Mouse (Mus musculus) lung, embryonic 16.5 days (tissue): Measurements from ENCODE around the gene 1700025C18Rik. TPM values are rescaled to one million over a fixed set of nuclear protein-coding genes. Genes with fewer than 3 reads are reported as not detected.

Experiments used
- ATAC-seq: fragments of 200-750 bp; cut with Nextera tagmentation; 2 replicates; pipeline ENCODE4 v1.8.0; 2017; ENCODE audit warnings: low read depth, mild to moderate bottlenecking, moderate library complexity
- H3K27ac ChIP-seq: fragments of 300-500 bp; sonication (generic); 2 replicates; pipeline ENCODE4 v1.5.1; 2014; ENCODE audit warnings: mild to moderate bottlenecking, control low read depth, low read length
- H3K27me3 ChIP-seq: fragments of 300-500 bp; sonication (generic); 2 replicates; pipeline ENCODE4 v1.6.1; 2014; ENCODE audit warnings: low read depth, low read length, mixed read lengths; ENCODE audit not compliant: control insufficient read depth, insufficient read depth
- H3K36me3 ChIP-seq: fragments of 300-500 bp; sonication (generic); 2 replicates; pipeline ENCODE4 v1.6.1; 2014; ENCODE audit warnings: low read length; ENCODE audit not compliant: control insufficient read depth, insufficient read depth
- H3K4me1 ChIP-seq: fragments of 300-500 bp; sonication (generic); replicated peaks from 2 replicates; pipeline ENCODE4 v1.6.1; 2014; ENCODE audit warnings: low read length, mixed read lengths; ENCODE audit not compliant: control insufficient read depth, insufficient read depth
- H3K4me2 ChIP-seq: fragments of 300-500 bp; sonication (generic); 2 replicates; pipeline ENCODE4 v1.6.1; 2014; ENCODE audit warnings: low read depth, low read length, control low read depth
- H3K4me3 ChIP-seq: fragments of 300-500 bp; sonication (generic); 2 replicates; pipeline ENCODE4 v1.5.1; 2014; ENCODE audit warnings: mild to moderate bottlenecking, low read length, control low read depth
- H3K9ac ChIP-seq: fragments of 300-500 bp; sonication (generic); 2 replicates; pipeline ENCODE4 v1.6.1; 2014; ENCODE audit warnings: low read length, control low read depth
- H3K9me3 ChIP-seq: fragments of 300-500 bp; sonication (generic); 2 replicates; pipeline ENCODE4 v1.6.1; 2016; ENCODE audit warnings: low read length; ENCODE audit not compliant: control insufficient read depth
- WGBS: fragments of 180-500 bp; shearing (Covaris S2); extraction: QIAGEN DNeasy Blood & Tissue Kit; methylation state at CpG from one replicate; pipeline ENCODE4 v1.1.7; 2014; 5-methylcytosine and 5-hydroxymethylcytosine counted together
- polyA plus RNA-seq: library from polyadenylated mRNA; unstranded; fragments of >200 nt; fragmentation: Nextera tagmentation; extraction: Ambion mirVana; gene quantifications from 2 replicates; pipeline ENCODE4 v1.2.1, GENCODE M21; 2015

The 1700025C18Rik gene
- polyA plus RNA-seq, 1 experiment from 2014 or later, result not detected

DNA sequence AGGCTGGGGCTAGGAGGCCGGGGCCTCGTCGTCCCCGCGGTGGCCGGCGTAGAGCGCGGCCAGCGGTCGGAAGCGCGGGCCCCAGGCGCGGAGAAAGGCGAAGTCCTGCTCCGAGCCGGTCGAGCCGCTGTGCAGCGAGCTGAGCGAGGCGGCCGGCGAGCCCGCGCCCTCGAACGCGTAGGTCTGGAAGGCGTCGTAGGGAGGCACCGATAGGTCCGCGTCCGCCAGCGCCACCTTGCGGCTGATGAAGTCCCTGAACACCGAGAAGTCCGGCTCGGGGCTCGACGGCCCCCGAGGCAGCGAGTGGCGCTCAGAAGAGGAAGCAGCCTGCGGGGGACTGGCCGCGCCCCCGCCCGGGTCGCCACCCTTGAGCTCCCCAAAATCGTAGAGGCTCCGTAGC is 21.6 kb upstream of the 1700025C18Rik start:
- peak; percentile 86 for ATAC-seq
- Histone ChIP-seq H3K4me1 (no peaks in the 10 kb centered on the region; the same call in 1 of the 2 replicates), H3K9ac (no peak overlapping the region), H3K9me3 (no peaks in the 10 kb centered on the region), H3K4me2 (peak overlapping the region; percentile 28), H3K36me3 (no peaks in the 10 kb centered on the region), H3K4me3 (no peak overlapping the region), H3K27ac (no peak overlapping the region), H3K27me3 (peaks cover 90% of the 10 kb centered on the region)
- under 1% methylated on average over 52 of the region's 54 CpGs for WGBS

GRCm38 (mm10) chr2:165106585-165106984 is 16.0 kb upstream of the 1700025C18Rik start:
- no peak overlapping the region for H3K4me3 ChIP-seq
- 17% methylated on average over 18 of the region's 18 CpGs for WGBS
- peaks cover 57% of the 10 kb centered on the region for H3K27me3 ChIP-seq
- no peak for ATAC-seq
- no peaks in the 10 kb centered on the region for H3K4me1 ChIP-seq
- H3K9me3 ChIP-seq, result no peaks in the 10 kb centered on the region
- H3K4me2 ChIP-seq, result no peak overlapping the region
- H3K27ac ChIP-seq, result no peak overlapping the region
- H3K9ac ChIP-seq, result no peak overlapping the region
- no peaks in the 10 kb centered on the region for H3K36me3 ChIP-seq

DNA sequence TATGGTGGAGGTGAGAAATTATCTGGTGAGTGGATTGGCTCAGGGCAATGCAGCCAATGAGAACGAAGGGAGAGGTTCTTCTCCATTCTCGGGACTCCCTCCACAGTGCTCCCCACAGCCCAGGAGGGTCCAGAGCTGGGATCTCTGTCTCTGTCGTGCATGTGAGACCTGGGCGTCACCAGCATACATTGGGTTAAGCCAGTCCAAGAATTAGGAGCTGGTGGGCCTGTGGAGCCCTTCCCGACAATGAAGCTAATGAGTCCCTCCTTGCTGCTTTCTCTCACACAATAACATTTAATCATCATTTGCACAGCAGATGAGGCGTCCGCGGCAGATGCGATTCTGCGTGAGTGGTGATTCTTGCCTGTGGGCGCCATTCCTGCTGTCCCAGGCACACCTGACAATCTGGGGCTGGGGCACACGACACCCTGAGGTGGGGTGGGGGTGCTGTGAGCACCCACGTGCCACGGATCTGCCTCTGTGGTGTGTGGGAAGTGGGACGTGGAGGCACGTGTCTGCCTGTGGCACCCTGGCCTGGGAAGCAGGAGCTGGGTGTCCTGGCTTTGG is 15.0 kb upstream of the 1700025C18Rik start:
- Histone ChIP-seq H3K27me3 (peaks cover 47% of the 10 kb centered on the region), H3K27ac (no peak overlapping the region), H3K4me2 (no peak overlapping the region), H3K9me3 (no peaks in the 10 kb centered on the region), H3K36me3 (no peaks in the 10 kb centered on the region), H3K4me3 (no peak overlapping the region), H3K4me1 (no peaks in the 10 kb centered on the region), H3K9ac (no peak overlapping the region)
- ATAC-seq, result no peak
- 58% methylated on average over 16 of the region's 16 CpGs for WGBS

DNA sequence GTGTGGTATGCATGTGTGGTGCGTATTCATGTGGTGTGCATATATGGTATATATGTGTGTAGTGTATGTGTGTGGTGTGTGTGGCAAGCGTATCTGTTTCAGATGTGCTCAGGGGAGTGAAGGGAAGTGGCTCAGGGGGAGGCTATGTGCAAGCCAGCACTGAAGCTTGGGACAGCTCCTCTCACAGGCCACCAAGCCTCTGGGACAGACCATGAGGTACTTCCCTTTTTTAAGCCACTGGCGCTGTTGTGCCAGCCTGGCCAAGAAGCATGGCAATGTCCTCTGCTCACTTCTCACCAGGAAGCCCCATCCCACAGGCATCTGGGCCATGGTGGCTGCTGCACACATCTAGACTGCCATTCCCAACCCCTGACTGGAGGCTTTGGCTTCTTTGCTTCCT is 12.4 kb upstream of the 1700025C18Rik start:
- Histone ChIP-seq H3K36me3 (no peaks in the 10 kb centered on the region), H3K4me2 (no peak overlapping the region), H3K4me3 (no peak overlapping the region), H3K4me1 (no peaks in the 10 kb centered on the region), H3K9me3 (no peaks in the 10 kb centered on the region), H3K27me3 (peaks cover 25% of the 10 kb centered on the region), H3K27ac (no peak overlapping the region), H3K9ac (no peak overlapping the region)
- ATAC-seq, result no peak
- 75% methylated on average over 3 of the region's 3 CpGs for WGBS

DNA sequence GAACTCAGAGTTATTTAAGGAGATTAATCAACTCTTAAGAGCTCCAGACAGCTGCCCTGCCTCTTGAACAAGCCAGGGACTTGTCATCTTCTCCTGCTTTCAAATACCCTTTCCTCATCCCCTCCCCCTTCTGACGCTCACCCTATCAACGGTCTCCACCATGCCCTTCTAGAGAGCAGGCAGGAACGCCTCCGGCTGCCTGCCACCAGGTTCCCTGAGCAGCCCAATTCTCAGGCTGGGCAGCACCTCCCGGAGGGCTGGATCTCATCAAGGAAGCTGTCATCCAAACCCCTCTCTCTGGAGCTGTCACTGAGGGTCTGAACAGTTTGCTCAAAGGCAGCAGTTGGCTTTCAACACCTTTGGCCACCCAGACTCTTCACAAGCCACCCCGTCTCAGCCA is 10.2 kb upstream of the 1700025C18Rik start:
- peaks cover 16% of the 10 kb centered on the region for H3K27me3 ChIP-seq
- H3K9ac ChIP-seq, result no peak overlapping the region
- WGBS, result 5% methylated on average over 6 of the region's 6 CpGs

GRCm38 (mm10) chr2:165098861-165099260 is 8.3 kb upstream of the 1700025C18Rik start:
- Histone ChIP-seq H3K9me3 (no peaks in the 10 kb centered on the region), H3K27me3 (peaks cover 10% of the 10 kb centered on the region; the same call in 1 of the 2 replicates), H3K27ac (no peak overlapping the region), H3K4me3 (no peak overlapping the region), H3K36me3 (no peaks in the 10 kb centered on the region), H3K4me2 (no peak overlapping the region), H3K9ac (no peak overlapping the region), H3K4me1 (no peaks in the 10 kb centered on the region)
- 81% methylated on average over 3 of the region's 3 CpGs for WGBS
- no peak for ATAC-seq

More for the DNA sequence above, 10.2 kb upstream of the 1700025C18Rik start:
- no peak overlapping the region for H3K4me3 ChIP-seq
- no peaks in the 10 kb centered on the region for H3K36me3 ChIP-seq
- H3K4me2 ChIP-seq, result no peak overlapping the region
- H3K27ac ChIP-seq, result no peak overlapping the region
- no peaks in the 10 kb centered on the region for H3K9me3 ChIP-seq
- no peaks in the 10 kb centered on the region for H3K4me1 ChIP-seq
- ATAC-seq, result no peak

DNA sequence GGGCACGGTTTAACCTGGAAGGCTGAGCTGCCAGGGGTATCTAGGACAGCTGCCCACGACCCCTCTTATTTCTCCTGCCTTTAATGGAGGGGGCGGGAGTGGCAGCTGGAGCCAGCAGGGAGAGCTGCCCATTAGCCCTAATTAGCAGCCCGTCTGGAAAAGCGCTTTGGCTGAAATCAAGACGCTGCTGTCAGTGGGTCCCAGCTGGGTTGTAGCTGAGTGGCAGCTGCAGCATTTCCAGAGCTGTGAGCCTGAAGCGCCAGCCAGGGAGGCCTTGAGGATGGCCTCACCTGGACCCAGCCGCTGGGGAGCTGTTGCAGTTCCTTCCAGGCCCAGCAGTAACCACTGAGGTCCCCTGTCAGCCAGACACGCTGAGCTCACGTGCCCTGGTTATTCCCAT is 5.8 kb upstream of the 1700025C18Rik start:
- no peak overlapping the region for H3K27ac ChIP-seq
- H3K27me3 ChIP-seq, result peaks cover 10% of the 10 kb centered on the region; the same call in 1 of the 2 replicates
- H3K9ac ChIP-seq, result no peak overlapping the region
- no peak overlapping the region for H3K4me3 ChIP-seq
- no peak overlapping the region for H3K4me2 ChIP-seq
- 26% methylated on average over 10 of the region's 10 CpGs for WGBS
- H3K4me1 ChIP-seq, result no peaks in the 10 kb centered on the region
- ATAC-seq, result no peak
- H3K36me3 ChIP-seq, result no peaks in the 10 kb centered on the region
- no peaks in the 10 kb centered on the region for H3K9me3 ChIP-seq

- Histone ChIP-seq H3K4me1 (no peaks in the 10 kb centered on the region), H3K27ac (no peak overlapping the region), H3K27me3 (peaks cover 5% of the 10 kb centered on the region; the same call in 1 of the 2 replicates), H3K4me3 (no peak overlapping the region), H3K9ac (no peak overlapping the region), H3K36me3 (no peaks in the 10 kb centered on the region), H3K9me3 (no peaks in the 10 kb centered on the region), H3K4me2 (no peak overlapping the region)
- no peak for ATAC-seq
- WGBS, result 72% methylated on average over 7 of the region's 7 CpGs
Measured at GRCm38 (mm10) chr2:165092393-165092792, 1.8 kb upstream of the 1700025C18Rik start.

DNA sequence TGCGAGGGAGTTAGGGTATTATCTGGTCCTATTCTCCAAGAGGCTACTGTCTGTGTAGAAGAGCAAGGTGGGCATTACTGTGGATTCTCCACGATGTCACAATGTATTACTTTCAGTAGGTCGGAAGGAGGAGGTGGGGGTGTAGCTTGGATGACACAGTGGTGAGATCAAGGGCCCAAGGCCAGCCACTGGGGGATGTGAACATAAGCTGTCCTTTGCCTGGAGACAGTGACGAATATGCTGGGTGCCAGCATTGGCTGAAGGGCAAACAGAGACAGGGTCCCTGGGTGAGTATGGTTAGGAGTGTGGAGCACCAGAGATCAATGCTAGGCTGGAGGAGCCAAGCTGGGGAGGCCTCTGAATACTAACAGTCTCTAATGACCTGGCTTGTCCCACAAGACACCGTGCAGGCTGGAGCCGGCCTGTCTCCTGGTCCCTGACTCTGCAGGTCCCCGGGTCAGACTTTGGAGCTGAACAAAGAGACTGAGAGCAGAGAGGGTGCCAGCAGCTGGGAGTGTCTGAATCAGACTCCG is 949 bp upstream of the 1700025C18Rik start:
- peaks cover 3% of the 10 kb centered on the region; the same call in 1 of the 2 replicates for H3K27me3 ChIP-seq

More for the DNA sequence above, 949 bp upstream of the 1700025C18Rik start:
- H3K4me3 ChIP-seq, result no peak overlapping the region
- no peak overlapping the region for H3K27ac ChIP-seq
- H3K9ac ChIP-seq, result no peak overlapping the region
- no peak for ATAC-seq
- 56% methylated on average over 8 of the region's 8 CpGs for WGBS
- H3K36me3 ChIP-seq, result no peaks in the 10 kb centered on the region
- no peaks in the 10 kb centered on the region for H3K9me3 ChIP-seq
- no peak overlapping the region for H3K4me2 ChIP-seq
- H3K4me1 ChIP-seq, result no peaks in the 10 kb centered on the region
